Mouse (Mus musculus) intestine, embryonic 14.5 days (tissue): Measurements from ENCODE around the gene Macf1. TPM values are rescaled to one million over a fixed set of nuclear protein-coding genes. Genes with fewer than 3 reads are reported as not detected.

Source experiments
- ATAC-seq: fragments of 200-750 bp; cut with Nextera tagmentation; replicated peaks from 2 replicates; pipeline ENCODE4 v1.8.0; 2017; ENCODE audit warnings: low read depth, moderate number of reproducible peaks, moderate TSS enrichment, moderate library complexity; ENCODE audit not compliant: low FRiP score, low TSS enrichment
- DNase-seq: peaks from one replicate; pipeline ENCODE4 v3.0.0-alpha.2; 2018; ENCODE audit warnings: low spot score
- H3K27ac ChIP-seq: fragments of 300-500 bp; sonication (generic); 2 replicates; pipeline ENCODE4 v1.5.1; 2014; ENCODE audit warnings: low read depth, mild to moderate bottlenecking, control low read depth
- H3K27me3 ChIP-seq: fragments of 300-500 bp; sonication (generic); replicated peaks from 2 replicates; pipeline ENCODE4 v1.6.1; 2014; ENCODE audit warnings: low read length, control low read depth; ENCODE audit not compliant: control insufficient read depth, insufficient read depth
- H3K36me3 ChIP-seq: fragments of 300-500 bp; sonication (generic); 2 replicates; pipeline ENCODE4 v1.6.1; 2014; ENCODE audit warnings: low read length, control low read depth; ENCODE audit not compliant: control insufficient read depth, insufficient read depth
- H3K4me1 ChIP-seq: fragments of 300-500 bp; sonication (generic); replicated peaks from 2 replicates; pipeline ENCODE4 v1.6.1; 2014; ENCODE audit warnings: low read length, control low read depth, mixed read lengths; ENCODE audit not compliant: control insufficient read depth, insufficient read depth
- H3K4me2 ChIP-seq: fragments of 300-500 bp; sonication (generic); 2 replicates; pipeline ENCODE4 v1.6.1; 2014; ENCODE audit warnings: low read length
- H3K4me3 ChIP-seq: fragments of 300-500 bp; sonication (generic); 2 replicates; pipeline ENCODE4 v1.5.1; 2014; ENCODE audit warnings: low read depth, low read length, control low read depth, mixed read lengths
- H3K9ac ChIP-seq: fragments of 300-500 bp; sonication (generic); 2 replicates; pipeline ENCODE4 v1.6.1; 2014; ENCODE audit warnings: mild to moderate bottlenecking, low read length
- H3K9me3 ChIP-seq: fragments of 300-500 bp; sonication (generic); 2 replicates; pipeline ENCODE4 v1.6.1; 2016; ENCODE audit warnings: low read length, control low read depth; ENCODE audit not compliant: control insufficient read depth
- whole genome bisulfite sequencing: fragments of 180-500 bp; shearing (Covaris S2); extraction: QIAGEN DNeasy Blood & Tissue Kit; methylation state at CpG from one replicate; pipeline ENCODE4 v1.1.7; 2014; 5-methylcytosine and 5-hydroxymethylcytosine counted together
- polyA plus RNA-seq: library from polyadenylated mRNA; unstranded; fragments of >200 nt; fragmentation: Nextera tagmentation; extraction: Ambion mirVana; gene quantifications from 2 replicates; pipeline ENCODE4 v1.2.1, GENCODE M21; 2014

Macf1 gene
- polyA plus RNA-seq, 1 experiment from 2014 or later = 64.7 TPM

GRCm38 (mm10) chr4:123623742-123624151, 60.4 kb downstream of the Macf1 start:
- peaks cover 21% of the 10 kb centered on the region for H3K4me1 ChIP-seq
- no peak overlapping the region for H3K4me3 ChIP-seq
- no peaks in the 10 kb centered on the region for H3K36me3 ChIP-seq
- H3K27ac ChIP-seq = no peak overlapping the region
- no peaks in the 10 kb centered on the region for H3K27me3 ChIP-seq
- no peak overlapping the region for H3K9ac ChIP-seq
- 78% methylated on average over 5 of the region's 5 CpGs for WGBS
- H3K4me2 ChIP-seq = no peak overlapping the region
- ATAC-seq (no peak), DNase-seq (no peak)
- H3K9me3 ChIP-seq = no peaks in the 10 kb centered on the region

- ATAC-seq (no peak), DNase-seq (no peak)
- Histone ChIP-seq H3K9me3 (no peaks in the 10 kb centered on the region), H3K4me3 (no peak overlapping the region), H3K9ac (no peak overlapping the region), H3K36me3 (no peaks in the 10 kb centered on the region), H3K4me1 (peaks cover 21% of the 10 kb centered on the region), H3K27me3 (no peaks in the 10 kb centered on the region), H3K27ac (no peak overlapping the region), H3K4me2 (no peak overlapping the region)
These were observed 62.4 kb downstream of the Macf1 start for GRCm38 (mm10) chr4:123621732-123622131.

- ATAC-seq (no peak), DNase-seq (no peak)
- H3K4me3 ChIP-seq = no peak overlapping the region
- no peak overlapping the region for H3K4me2 ChIP-seq
- no peak overlapping the region for H3K9ac ChIP-seq
- 76% methylated on average over 5 of the region's 5 CpGs for WGBS
- H3K36me3 ChIP-seq = no peaks in the 10 kb centered on the region
- peaks cover 11% of the 10 kb centered on the region for H3K4me1 ChIP-seq
- H3K9me3 ChIP-seq = no peaks in the 10 kb centered on the region
- H3K27me3 ChIP-seq = no peaks in the 10 kb centered on the region
- H3K27ac ChIP-seq = no peak overlapping the region
These were observed 66.3 kb downstream of the Macf1 start for GRCm38 (mm10) chr4:123617727-123618389.

- DNase-seq = no peak
These were observed 67.2 kb downstream of the Macf1 start for GRCm38 (mm10) chr4:123616971-123617370.

GRCm38 (mm10) chr4:123616501-123616900, 67.7 kb downstream of the Macf1 start:
- no peak for ATAC-seq
- Histone ChIP-seq H3K9me3 (no peaks in the 10 kb centered on the region), H3K4me1 (peaks cover 15% of the 10 kb centered on the region), H3K36me3 (no peaks in the 10 kb centered on the region), H3K9ac (no peak overlapping the region), H3K27me3 (no peaks in the 10 kb centered on the region), H3K4me3 (no peak overlapping the region), H3K27ac (0 out of 2 replicates have a peak overlapping the region, but pooled peaks have one; percentile 14), H3K4me2 (no peak overlapping the region)
- no peak for DNase-seq

More at GRCm38 (mm10) chr4:123616971-123617370, 67.2 kb downstream of the Macf1 start:
- Histone ChIP-seq H3K27me3 (no peaks in the 10 kb centered on the region), H3K4me1 (peaks cover 15% of the 10 kb centered on the region), H3K9ac (no peak overlapping the region), H3K27ac (0 out of 2 replicates have a peak overlapping the region, but pooled peaks have one; percentile 14), H3K4me2 (no peak overlapping the region), H3K9me3 (no peaks in the 10 kb centered on the region), H3K4me3 (no peak overlapping the region), H3K36me3 (no peaks in the 10 kb centered on the region)
- ATAC-seq = no peak
- WGBS = 51% methylated on average over 4 of the region's 4 CpGs

- ATAC-seq (peak; percentile 76), DNase-seq (peak; percentile 59)
- Histone ChIP-seq H3K27ac (peak overlapping the region; percentile 43; the same call in 1 of the 2 replicates), H3K4me3 (no peak overlapping the region), H3K27me3 (no peaks in the 10 kb centered on the region), H3K4me2 (peak overlapping the region; percentile 28), H3K36me3 (no peaks in the 10 kb centered on the region), H3K4me1 (peaks cover 15% of the 10 kb centered on the region), H3K9ac (no peak overlapping the region), H3K9me3 (no peaks in the 10 kb centered on the region)
- 52% methylated on average over 7 of the region's 7 CpGs for WGBS
These were observed 70.7 kb downstream of the Macf1 start for GRCm38 (mm10) chr4:123613309-123613947.

GRCm38 (mm10) chr4:123611940-123612339, 72.2 kb downstream of the Macf1 start:
- no peak overlapping the region for H3K4me2 ChIP-seq
- 91% methylated on average over 1 of the region's 1 CpGs for WGBS
- no peaks in the 10 kb centered on the region for H3K27me3 ChIP-seq
- H3K9ac ChIP-seq = no peak overlapping the region
- H3K4me3 ChIP-seq = no peak overlapping the region
- H3K4me1 ChIP-seq = peaks cover 15% of the 10 kb centered on the region
- ATAC-seq (no peak), DNase-seq (no peak)
- H3K9me3 ChIP-seq = no peaks in the 10 kb centered on the region
- no peaks in the 10 kb centered on the region for H3K36me3 ChIP-seq
- H3K27ac ChIP-seq = no peak overlapping the region

GRCm38 (mm10) chr4:123611241-123611640, 72.9 kb downstream of the Macf1 start:
- WGBS = 88% methylated on average over 1 of the region's 2 CpGs
- Histone ChIP-seq H3K27me3 (no peaks in the 10 kb centered on the region), H3K27ac (no peak overlapping the region), H3K36me3 (no peaks in the 10 kb centered on the region), H3K4me1 (peaks cover 15% of the 10 kb centered on the region), H3K4me3 (no peak overlapping the region), H3K9ac (no peak overlapping the region), H3K9me3 (no peaks in the 10 kb centered on the region), H3K4me2 (no peak overlapping the region)
- no peak for ATAC-seq
- no peak for DNase-seq

GRCm38 (mm10) chr4:123607174-123607573, 77.0 kb downstream of the Macf1 start:
- H3K9me3 ChIP-seq = no peaks in the 10 kb centered on the region
- no peaks in the 10 kb centered on the region for H3K27me3 ChIP-seq
- no peak overlapping the region for H3K27ac ChIP-seq
- H3K4me2 ChIP-seq = no peak overlapping the region
- DNase-seq (no peak), ATAC-seq (no peak)
- no peak overlapping the region for H3K4me3 ChIP-seq
- H3K9ac ChIP-seq = no peak overlapping the region
- 91% methylated on average over 1 of the region's 1 CpGs for WGBS
- no peaks in the 10 kb centered on the region for H3K36me3 ChIP-seq
- H3K4me1 ChIP-seq = 0 out of 2 replicates have a peak, but pooled peaks cover 3% of the 10 kb centered on the region
